Mouse (Mus musculus) heart, postnatal 4 days (tissue): Measurements from ENCODE around the gene Efhc1. TPM values are rescaled to one million over a fixed set of nuclear protein-coding genes. Genes with fewer than 3 reads are reported as not detected.

Experiments used
- DNase-seq: peaks from one replicate; pipeline ENCODE4 v3.0.0; 2021
- total RNA-seq, 2 experiments: library from RNA; stranded (reverse); gene quantifications; 2 replicates each; pipeline ENCODE4 v1.2.3; 2021

The Efhc1 gene
- total RNA-seq, 2 experiments from 2014 or later = 0.60 to 1.0 TPM

DNA sequence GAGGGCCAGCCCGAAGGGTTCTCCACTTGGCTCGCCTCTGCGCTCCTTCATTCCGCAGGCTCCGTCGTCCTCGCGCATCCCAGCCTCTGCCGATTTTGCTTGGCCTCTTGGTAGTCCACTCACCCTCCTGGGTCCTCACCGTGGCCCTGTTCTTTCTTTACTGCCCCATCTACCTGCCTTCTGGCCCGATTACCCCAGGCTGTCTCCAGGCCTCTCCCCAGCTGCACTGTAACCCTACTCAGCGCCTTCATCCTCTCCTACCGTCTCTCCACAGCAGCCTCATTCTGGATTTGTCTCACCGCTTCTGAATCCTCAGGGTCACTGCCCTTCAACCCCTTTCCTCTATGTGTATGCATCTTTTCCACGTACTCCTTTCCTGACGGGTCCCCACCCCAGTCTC, 373 bp downstream of the Efhc1 start:
- no peak for DNase-seq

GRCm38 (mm10) chr1:20954876-20955275, 3.5 kb downstream of the Efhc1 start:
- DNase-seq = no peak

GRCm38 (mm10) chr1:20969642-20970041, 18.2 kb downstream of the Efhc1 start:
- no peak for DNase-seq

- DNase-seq = no peak
Measured at GRCm38 (mm10) chr1:20973389-20973788, 22.0 kb downstream of the Efhc1 start.

DNA sequence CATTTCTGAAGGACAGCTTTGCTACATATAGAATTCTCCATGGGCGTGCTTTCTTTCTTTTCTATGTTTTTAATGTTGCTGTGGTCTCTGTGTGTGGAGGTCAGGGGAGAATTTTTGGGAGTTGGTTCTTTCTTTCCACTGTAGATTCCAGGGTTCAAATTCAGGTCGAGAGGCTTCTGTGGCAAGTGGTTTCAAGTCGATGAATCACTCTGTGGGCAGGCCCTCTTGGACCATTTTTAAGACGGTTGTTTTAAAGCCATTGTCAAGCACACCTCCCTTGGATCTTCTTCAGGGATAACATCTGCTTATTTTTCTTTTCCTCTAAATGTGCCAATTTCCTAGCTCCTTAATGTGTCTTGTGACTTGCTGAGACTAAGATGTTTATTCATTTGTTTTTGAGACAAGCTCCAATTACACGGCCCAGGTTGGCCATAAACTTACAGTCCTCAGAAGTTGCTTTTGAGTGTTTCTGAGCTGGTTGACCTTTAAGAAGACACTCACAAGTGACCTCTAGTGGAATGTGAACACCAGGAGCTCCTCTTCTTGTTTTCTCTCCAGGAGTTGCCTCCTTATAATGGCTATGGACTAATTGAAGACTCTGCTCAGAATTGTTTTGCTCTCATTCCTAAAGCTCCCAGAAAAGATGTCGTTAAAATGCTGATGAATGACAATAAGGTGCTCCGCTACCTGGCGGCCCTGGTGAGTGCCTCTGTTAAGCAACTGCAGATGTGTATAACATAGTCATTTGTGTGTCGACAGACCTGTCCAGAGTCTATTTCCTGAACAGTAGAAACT, 23.1 kb downstream of the Efhc1 start:
- no peak for DNase-seq

DNA sequence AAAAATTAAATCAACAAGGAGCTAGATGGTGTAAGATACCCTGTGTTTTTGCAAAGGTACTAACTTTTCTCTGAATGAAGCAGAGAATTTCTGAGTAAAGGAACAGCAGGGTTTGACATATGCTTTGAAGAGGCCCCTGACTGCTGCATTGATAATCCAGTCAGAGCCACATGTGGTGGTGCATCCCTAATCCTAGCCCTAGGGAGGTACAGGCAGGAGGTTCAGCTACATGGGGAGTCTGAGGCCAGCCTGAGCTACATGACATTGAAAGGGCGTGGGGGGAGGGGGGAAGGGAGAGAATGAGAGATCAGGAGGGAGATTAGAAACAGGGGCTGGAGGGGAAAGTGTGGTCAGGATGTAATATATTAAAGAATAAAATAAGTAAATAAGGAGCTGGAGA, 29.1 kb downstream of the Efhc1 start:
- no peak for DNase-seq

GRCm38 (mm10) chr1:20981764-20982163, 30.3 kb downstream of the Efhc1 start:
- DNase-seq = no peak

DNA sequence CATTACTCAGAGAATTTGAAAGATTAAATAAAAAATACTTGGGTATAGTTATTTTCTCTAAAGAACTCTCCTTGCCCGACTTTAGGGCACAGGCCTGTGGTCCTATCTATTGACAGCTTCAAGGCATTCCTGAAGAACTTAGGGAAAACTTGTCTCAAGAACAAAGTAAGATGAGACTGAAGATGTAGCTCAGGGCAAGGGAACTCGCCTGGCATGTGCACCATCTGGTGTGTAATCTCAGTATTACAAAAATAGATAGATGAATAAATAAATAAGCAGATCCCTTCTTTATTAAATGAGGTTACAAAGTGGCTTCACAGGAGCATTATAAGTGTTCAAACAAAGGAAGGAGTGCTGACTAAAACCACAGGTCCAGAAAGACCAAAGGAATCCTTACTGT, 32.7 kb downstream of the Efhc1 start:
- no peak for DNase-seq

DNA sequence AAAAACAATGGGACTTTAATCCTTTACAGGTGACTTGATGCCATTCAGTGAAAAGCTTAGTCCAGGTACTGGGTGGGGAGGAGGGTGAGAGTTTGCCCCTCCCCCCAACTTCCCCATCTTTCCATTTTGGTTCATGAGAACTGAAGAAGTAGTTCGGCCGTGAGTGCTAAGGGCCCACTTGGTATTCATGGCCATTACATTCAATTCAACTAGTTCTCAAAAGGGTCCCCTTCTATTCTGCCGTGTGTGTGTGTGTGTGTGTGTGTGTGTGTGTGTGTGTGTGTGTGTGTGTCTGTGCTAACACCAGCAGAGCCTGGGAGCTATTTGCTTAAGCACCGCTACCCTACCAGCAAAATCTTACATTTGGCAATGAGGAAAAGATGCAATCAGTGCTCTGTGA, 33.2 kb downstream of the Efhc1 start:
- DNase-seq = no peak

GRCm38 (mm10) chr1:20986378-20987056, 35.1 kb downstream of the Efhc1 start:
- no peak for DNase-seq

DNA sequence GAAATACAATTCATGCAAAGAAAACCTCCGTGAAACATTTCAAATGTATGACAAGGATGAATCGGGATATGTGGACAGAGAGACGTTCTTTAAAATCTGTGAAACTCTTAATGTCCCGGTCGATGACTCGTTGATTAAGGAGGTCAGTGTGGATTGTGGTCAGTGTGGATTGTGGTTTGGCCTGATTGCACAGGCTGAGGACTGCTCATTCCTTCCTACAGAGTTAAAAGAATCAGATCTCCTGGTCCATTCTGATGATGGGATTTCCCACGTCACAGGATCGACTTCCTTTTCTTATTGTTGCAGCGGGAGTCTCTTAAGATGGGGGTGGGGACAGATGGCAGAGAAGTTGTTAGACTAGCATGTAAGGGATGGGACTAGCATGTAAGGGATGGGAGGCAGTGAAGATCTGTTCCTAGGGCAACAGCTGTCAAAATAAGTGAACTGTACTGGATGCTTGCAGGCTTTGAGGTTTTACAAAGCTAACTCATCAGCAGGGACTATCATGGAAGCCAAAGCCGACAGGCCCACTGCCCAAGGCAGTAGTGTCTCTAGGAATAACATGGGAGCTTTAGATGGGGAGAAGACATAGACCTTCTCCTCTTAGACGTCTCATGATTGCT, 38.1 kb downstream of the Efhc1 start:
- no peak for DNase-seq

DNA sequence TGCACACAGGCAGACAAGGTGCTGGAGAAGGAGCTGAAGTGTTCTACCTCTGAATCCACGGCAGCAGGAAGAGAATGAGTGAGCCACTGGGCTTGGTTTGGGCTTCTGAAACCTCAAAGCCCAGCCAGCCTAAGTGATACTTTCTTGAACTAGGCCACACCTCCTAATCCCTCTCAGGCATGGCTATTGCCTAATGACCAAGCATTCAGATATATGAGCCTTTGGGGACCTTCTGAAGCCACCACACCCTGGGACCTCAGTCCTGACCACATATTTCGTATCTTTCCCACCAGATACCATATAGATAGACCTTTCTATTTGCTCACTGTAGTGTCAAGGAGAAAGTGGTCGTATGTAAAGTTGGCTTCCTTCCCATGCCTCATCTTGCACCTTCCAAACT, 42.3 kb downstream of the Efhc1 start:
- DNase-seq = no peak

GRCm38 (mm10) chr1:20994338-20994737, 42.9 kb downstream of the Efhc1 start:
- DNase-seq = no peak

- DNase-seq = peak; percentile 31
Measured at GRCm38 (mm10) chr1:20995331-20995986, 44.0 kb downstream of the Efhc1 start.

DNA sequence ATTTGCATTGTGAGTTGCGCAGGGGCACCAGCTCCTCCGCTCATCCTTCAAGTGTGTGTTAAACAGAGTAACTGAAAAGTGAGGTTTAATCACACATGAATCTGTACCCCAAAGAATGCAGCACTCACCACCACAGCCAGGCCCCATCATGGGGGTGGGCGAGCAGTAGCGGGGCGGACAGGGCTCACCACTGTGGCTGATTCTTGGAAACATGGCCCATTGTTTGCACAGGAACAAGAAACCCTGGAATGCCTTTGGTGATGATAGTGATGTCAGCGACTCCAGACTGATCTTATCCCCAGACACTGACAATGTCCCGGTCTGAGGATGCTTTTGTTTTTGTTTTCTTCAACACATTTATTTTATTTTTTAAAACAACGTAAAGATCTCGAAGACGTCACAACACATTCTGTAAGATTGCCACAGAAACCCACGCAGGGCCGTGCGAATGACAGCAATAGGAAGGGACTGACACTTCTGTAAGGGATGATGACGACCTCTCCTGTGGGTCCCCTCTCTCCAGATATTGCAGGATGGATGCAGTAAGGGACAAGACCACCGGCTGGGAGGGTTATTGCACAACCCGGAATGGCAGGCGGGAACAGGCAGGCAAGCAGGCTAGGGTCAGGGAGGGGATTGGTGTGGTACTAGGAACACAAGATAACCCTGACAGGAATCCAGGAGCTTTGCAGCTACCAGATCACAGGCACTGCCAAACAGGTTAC, 45.3 kb downstream of the Efhc1 start:
- no peak for DNase-seq

DNA sequence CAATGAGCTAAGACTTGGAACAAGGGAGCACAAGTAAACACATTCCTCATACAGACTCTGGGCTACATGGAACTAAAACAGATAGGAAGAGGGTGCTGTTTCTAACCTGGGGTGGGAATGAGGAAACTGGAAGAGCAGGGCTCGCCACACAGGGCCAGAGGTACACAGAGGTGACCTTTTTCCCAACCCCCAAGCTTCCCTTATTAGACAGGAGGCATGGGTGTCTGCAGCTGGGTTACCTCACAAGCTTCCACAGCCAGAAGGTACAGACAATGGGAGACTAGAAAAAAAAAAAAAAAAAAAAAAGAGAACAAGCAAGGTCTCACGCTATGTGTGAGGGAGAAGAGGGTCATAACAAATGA, 45.9 kb downstream of the Efhc1 start:
- DNase-seq = no peak

- no peak for DNase-seq
Measured at GRCm38 (mm10) chr1:20997881-20998389, 46.5 kb downstream of the Efhc1 start.

DNA sequence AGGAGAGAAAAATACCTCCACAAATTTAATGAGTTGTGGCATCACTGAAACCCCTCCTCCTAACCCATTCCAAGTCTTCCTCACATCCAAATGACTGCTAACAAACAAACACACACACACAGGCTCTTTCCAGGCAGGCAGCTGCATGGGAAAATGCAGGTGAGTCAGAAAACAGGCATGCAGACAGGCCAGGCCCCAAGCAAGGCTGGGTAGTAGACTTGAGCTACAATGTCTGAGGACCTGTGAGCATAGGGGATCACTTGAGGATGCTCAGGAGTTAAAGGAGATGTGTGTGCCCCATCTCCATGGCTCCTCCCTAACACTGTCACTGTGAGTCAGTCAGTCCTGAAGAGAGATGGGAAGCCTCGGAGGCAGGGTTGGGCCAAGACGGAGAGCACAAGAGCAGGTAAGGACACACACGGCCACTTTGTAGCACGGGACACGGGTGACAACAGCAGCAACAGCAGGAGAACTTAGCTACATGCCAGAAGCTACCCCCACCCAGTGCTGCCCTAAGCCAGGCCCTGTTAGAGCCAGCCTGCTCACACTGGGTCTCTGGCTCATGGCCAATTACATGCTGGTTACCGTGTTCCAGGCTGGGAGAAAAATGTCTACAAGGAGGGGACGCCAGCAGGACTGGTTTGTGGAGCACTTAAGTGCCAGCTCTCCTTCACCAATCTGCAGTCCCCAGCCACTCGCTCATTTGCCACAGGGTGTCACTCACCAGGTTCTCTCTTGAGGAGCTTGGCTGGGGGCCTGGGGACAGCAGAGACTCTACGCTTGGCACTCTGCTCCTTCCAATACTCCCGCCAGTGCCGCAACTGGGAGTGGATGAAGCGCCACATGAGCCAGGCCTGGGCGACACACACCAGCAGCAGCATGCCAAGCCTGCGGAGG, 51.1 kb downstream of the Efhc1 start:
- DNase-seq = peak; percentile 35

DNA sequence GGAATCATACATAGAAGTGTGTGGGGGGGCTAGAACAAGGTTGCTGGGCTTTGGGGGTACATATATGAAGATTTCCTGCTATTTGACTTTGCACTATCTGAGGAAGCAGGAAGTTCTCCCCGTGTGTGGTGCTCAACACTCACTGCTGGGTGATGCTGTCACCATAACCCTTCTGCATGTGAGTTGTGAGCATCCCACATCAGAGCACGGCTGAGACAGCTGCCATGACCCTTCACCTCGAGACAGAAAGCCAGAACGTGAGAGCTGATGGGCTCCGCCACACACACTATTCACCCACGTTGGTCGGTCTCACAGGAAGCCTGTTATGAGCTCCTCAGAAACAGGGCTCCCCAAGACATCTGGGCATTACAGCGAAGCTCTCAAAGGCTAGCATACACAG, 53.2 kb downstream of the Efhc1 start:
- no peak for DNase-seq

- DNase-seq = no peak
Measured at GRCm38 (mm10) chr1:21006775-21007174, 55.3 kb downstream of the Efhc1 start.
